In genomic region chr3:122573426-122574286, GRCm38 (mm10) we compare ENCODE assay signal across 11 mouse cellular contexts. TPM values are rescaled to one million over a fixed set of nuclear protein-coding genes. Genes with fewer than 3 reads are reported as not detected.
A peak's percentile ranks its signal among the peaks of the same experiment; 100 is the strongest.
DNase-seq lines count a peak whose midpoint lies in the region; ATAC-seq and TF ChIP-seq lines count a peak whose summit lies in the region.
"Had no signal": no experiment of that assay in that cellular context is flagged by ENCODE, and none has a peak within 500 bp of the region (broad histone marks: within the 10 kb centered on the region; RNA-seq: fewer than 3 reads in every experiment).

No protein-coding gene starts in this region.

- no peaks in the 10 kb centered on the region for H3K9me3 ChIP-seq in lung, postnatal 0 days (ENCODE audit: low read length)
- H3K9me3 ChIP-seq in stomach, postnatal 0 days (ENCODE audit: control insufficient read depth, low read length) = no peaks in the 10 kb centered on the region
- no peaks in the 10 kb centered on the region for H3K9me3 ChIP-seq in heart, embryonic 11.5 days (replicated peaks; ENCODE audit: control insufficient read depth, low read length)
- H3K9me3 ChIP-seq: G1E; neural tube, embryonic 12.5 days had no signal

- ATAC-seq in lung, postnatal 0 days = peak; percentile 47; the same call in 1 of the 2 replicates
- ATAC-seq in stomach, postnatal 0 days (ENCODE audit: low FRiP score, low TSS enrichment) = 0 out of 2 replicates have a peak, but pooled peaks have one; percentile 35
- no peak for ATAC-seq in heart, embryonic 11.5 days (replicated peaks; ENCODE audit: insufficient number of reproducible peaks, low FRiP score, low TSS enrichment)
- ATAC-seq: liver, postnatal 0 days had no signal

- TF ChIP-seq CTCF in lung, postnatal 0 days (IDR thresholded peaks at IDR 0.05) = no peak
- no peak for TF ChIP-seq CTCF in cortical plate, adult 2 months (IDR thresholded peaks at IDR 0.05; ENCODE audit: extremely low read depth, insufficient read depth, low read length)
- no peak for TF ChIP-seq CTCF in stomach, postnatal 0 days (IDR thresholded peaks at IDR 0.05; ENCODE audit: low read depth)

- no peak overlapping the region for H3K9ac ChIP-seq in lung, postnatal 0 days (replicated peaks; ENCODE audit: low read depth)
- H3K9ac ChIP-seq in stomach, postnatal 0 days (ENCODE audit: low read length) = no peak overlapping the region
- no peak overlapping the region for H3K9ac ChIP-seq in heart, embryonic 11.5 days (ENCODE audit: low read depth, low read length)
- H3K9ac ChIP-seq: liver, postnatal 0 days; neural tube, embryonic 12.5 days had no signal

- H3K4me3 ChIP-seq in lung, postnatal 0 days (ENCODE audit: low read depth, low read length) = no peak overlapping the region
- no peak overlapping the region for H3K4me3 ChIP-seq in cortical plate, adult 2 months (ENCODE audit: insufficient read depth, low read length)
- H3K4me3 ChIP-seq in stomach, postnatal 0 days (ENCODE audit: low read depth, low read length) = no peak overlapping the region
- H3K4me3 ChIP-seq in heart, embryonic 11.5 days (ENCODE audit: low read depth, low read length) = no peak overlapping the region
- H3K4me3 ChIP-seq: neural tube, embryonic 12.5 days had no signal

- DNase-seq in lung, postnatal 0 days (ENCODE audit: low spot score) = peak; percentile 44
- no peak for DNase-seq in lung, postnatal 10 days
- DNase-seq in lung, postnatal 36 days = peak; percentile 44
- DNase-seq in stomach, postnatal 0 days (ENCODE audit: low spot score) = no peak
- DNase-seq in neural tube, embryonic 10.5 days (ENCODE audit: extremely low spot score, low spot score) = no peak
- DNase-seq: liver, postnatal 0 days; thymus, postnatal 25 days had no signal

- H3K4me2 ChIP-seq in lung, postnatal 0 days (replicated peaks; ENCODE audit: low read depth, low read length) = no peak overlapping the region
- no peak overlapping the region for H3K4me2 ChIP-seq in stomach, postnatal 0 days (replicated peaks; ENCODE audit: low read depth)
- no peak overlapping the region for H3K4me2 ChIP-seq in heart, embryonic 11.5 days
- H3K4me2 ChIP-seq: neural tube, embryonic 12.5 days had no signal

- H3K4me1 ChIP-seq in lung, postnatal 0 days (ENCODE audit: insufficient read depth, low read depth, low read length) = no peaks in the 10 kb centered on the region; the same call in 1 of the 2 replicates
- peaks cover 2% of the 10 kb centered on the region; the same call in 1 of the 2 replicates for H3K4me1 ChIP-seq in cortical plate, adult 2 months (ENCODE audit: control insufficient read depth, insufficient read depth, low read length)
- H3K4me1 ChIP-seq in stomach, postnatal 0 days (replicated peaks; ENCODE audit: control insufficient read depth, insufficient read depth) = no peaks in the 10 kb centered on the region
- H3K4me1 ChIP-seq in heart, embryonic 11.5 days (ENCODE audit: control insufficient read depth, insufficient read depth, low read length) = no peaks in the 10 kb centered on the region
- H3K4me1 ChIP-seq: neural tube, embryonic 12.5 days had no signal

- 77% methylated on average over 5 of the region's 5 CpGs for WGBS in lung, postnatal 0 days
- 80% methylated on average over 5 of the region's 5 CpGs for WGBS in stomach, postnatal 0 days
- WGBS in heart, embryonic 11.5 days (ENCODE audit: insufficient replicate concordance) = 84% methylated on average over 5 of the region's 5 CpGs

- no peaks in the 10 kb centered on the region for H3K27me3 ChIP-seq in lung, postnatal 0 days (replicated peaks; ENCODE audit: insufficient read depth, low read length)
- no peaks in the 10 kb centered on the region for H3K27me3 ChIP-seq in stomach, postnatal 0 days (ENCODE audit: control insufficient read depth, insufficient read depth, low read length)
- no peaks in the 10 kb centered on the region for H3K27me3 ChIP-seq in heart, embryonic 11.5 days (ENCODE audit: control insufficient read depth, insufficient read depth, low read length)
- H3K27me3 ChIP-seq: neural tube, embryonic 12.5 days had no signal

- TF ChIP-seq EP300 in lung, postnatal 0 days (IDR thresholded peaks at IDR 0.05) = no peak; the same call in 1 of the 2 replicates
- no peak for TF ChIP-seq EP300 in stomach, postnatal 0 days (optimal IDR thresholded peaks at IDR 0.05)

- H3K36me3 ChIP-seq in lung, postnatal 0 days (ENCODE audit: insufficient read depth, low read length) = no peaks in the 10 kb centered on the region
- no peaks in the 10 kb centered on the region for H3K36me3 ChIP-seq in stomach, postnatal 0 days (ENCODE audit: control insufficient read depth, insufficient read depth, low read length)
- H3K36me3 ChIP-seq in heart, embryonic 11.5 days (ENCODE audit: control insufficient read depth, insufficient read depth, low read length) = 0 out of 2 replicates have a peak, but pooled peaks cover 2% of the 10 kb centered on the region
- H3K36me3 ChIP-seq: G1E had no signal

- TF ChIP-seq POLR2A in cortical plate, adult 2 months (IDR thresholded peaks at IDR 0.05; ENCODE audit: extremely low read depth, insufficient read depth, low read length) = no peak

- H3K27ac ChIP-seq in lung, postnatal 0 days (ENCODE audit: low read length) = no peak overlapping the region
- H3K27ac ChIP-seq in cortical plate, adult 2 months (ENCODE audit: insufficient read depth, low read length) = 0 out of 2 replicates have a peak overlapping the region, but pooled peaks have one; percentile 65
- H3K27ac ChIP-seq in stomach, postnatal 0 days (replicated peaks) = no peak overlapping the region
- no peak overlapping the region for H3K27ac ChIP-seq in heart, embryonic 11.5 days (ENCODE audit: low read depth, low read length)
- H3K27ac ChIP-seq: neural tube, embryonic 12.5 days had no signal

RNA-seq across cellular contexts. Expression of gene Fnbp1l, which starts 45.9 kb away (rescaled TPM):
- 32.3 and 41.1 TPM in 2 replicates for polyA plus RNA-seq in lung, postnatal 0 days (2015; fragmentation: Nextera tagmentation; extraction: Ambion mirVana)
- 89.9 and 91.1 TPM in 2 replicates for polyA plus RNA-seq in cortical plate, adult 2 months (2012; rRNA removed)
- 20.0 and 20.8 TPM in 2 replicates for polyA plus RNA-seq in stomach, postnatal 0 days (2015; fragmentation: Nextera tagmentation; extraction: Ambion mirVana)
- 26.6 and 35.1 TPM in 2 replicates for polyA plus RNA-seq in heart, embryonic 11.5 days (2014; fragmentation: Nextera tagmentation; extraction: Ambion mirVana)
- polyA plus RNA-seq: G1E had no signal

Comparison
In these comparisons a context has a peak if more than half of its experiments do, and no peak if none do; other contexts are left out.
1. DNase-seq: peak in lung, postnatal 0 days (single experiment) and lung, postnatal 36 days (single experiment); none in lung, postnatal 10 days (single experiment), stomach, postnatal 0 days (single experiment) and neural tube, embryonic 10.5 days (single experiment).